Mouse (Mus musculus) lung, postnatal 25 days (tissue): ENCODE results near the gene Trim5.
A peak's percentile ranks its signal among the peaks of the same experiment; 100 is the strongest.
"Not testable (repeated sequence)": the region's sequence is repeated elsewhere in the genome, so short reads cannot be mapped to it uniquely, and the experiment has no call there.

Experiments used
- DNase-seq: peaks from one replicate; pipeline ENCODE4 v3.0.0; 2022; ENCODE audit warnings: low spot score

Trim5 gene

DNA sequence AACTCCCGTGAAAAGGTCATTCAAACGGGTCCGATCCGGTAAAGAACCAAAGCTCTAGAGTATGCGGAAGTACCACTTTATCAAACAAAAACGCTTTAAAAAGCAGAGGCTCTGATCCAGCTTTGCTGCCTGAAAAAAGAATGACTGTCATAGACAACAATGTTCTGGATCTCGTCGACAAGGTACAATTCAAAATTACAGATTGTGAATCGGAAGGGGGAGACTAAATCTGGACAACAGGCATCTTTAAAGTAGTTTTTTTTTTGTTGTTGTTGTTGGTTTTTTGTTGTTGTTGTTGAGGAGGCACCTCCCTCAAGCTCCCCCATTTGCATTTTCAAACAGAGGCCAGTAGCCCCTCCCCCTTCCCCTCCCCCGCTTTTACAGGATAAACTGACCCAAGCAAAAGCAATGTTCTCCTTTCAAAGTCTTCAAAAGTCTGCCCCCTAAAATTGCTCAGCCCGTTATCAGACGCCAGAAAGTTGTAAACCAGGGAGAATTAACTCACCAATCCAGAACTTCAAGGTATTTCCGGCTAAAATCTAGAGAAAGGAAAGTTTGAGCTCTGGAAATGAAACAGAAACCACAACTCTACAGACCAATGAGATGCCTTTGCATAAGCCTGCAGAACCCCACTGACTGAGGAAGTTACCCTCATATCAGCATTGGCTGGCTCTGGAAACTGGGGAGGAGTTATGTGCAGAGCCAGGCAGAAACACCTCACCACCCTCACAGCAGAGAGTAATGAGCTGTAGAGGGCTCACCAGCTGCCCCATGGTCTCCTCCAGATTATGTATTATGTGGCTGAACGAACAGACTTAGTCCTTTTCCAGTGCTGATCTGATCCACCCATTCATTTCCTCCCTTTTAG lies at the start of gene Trim5:
Trim5 (minus strand) TSS at position 519 of the 868 bp plus-strand sequence.
- not testable (repeated sequence) for DNase-seq

DNA sequence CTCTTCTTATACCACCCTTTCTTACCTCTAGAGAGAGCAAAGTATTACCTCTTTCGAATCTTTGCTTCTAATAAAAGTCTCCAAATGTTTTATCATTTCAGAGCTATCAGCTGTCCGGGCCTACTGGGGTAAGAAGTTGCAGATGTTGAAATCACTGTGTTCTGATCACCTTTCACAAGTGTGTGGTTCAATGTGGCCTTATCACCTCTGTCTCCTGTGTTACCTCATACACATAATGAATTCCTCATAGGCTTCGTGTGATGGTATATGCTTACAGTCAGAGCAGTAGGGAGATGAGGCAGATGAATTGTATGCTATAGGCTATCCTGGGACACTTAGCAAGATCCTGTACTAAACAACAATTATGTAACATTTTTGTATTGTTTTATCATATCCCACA lies 47.7 kb upstream of the Trim5 start:
- DNase-seq, result not testable (repeated sequence)

DNA sequence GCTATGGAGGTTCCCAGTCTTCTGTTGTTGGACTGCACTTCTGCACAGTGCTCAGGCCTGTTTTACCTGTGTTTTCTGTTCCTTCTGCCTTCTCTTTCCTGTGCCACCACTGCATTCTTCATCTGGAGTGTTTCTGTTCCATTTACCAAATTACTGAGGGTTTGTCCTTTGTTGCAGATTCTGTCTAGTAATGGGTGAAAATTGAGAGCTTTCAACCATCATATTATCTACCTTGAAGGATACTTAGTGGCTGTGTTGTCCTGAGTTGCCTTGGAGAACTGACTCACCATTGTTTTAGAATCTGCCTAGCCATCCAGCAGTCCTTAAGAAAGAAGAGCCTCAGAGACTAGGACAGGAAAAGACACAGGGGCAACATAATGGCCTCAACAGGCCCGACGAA lies 41.3 kb upstream of the Trim5 start, which contains the start of gene Trim34b:
Trim34b (plus strand) TSS at position 301 of the 400 bp plus-strand sequence.
- not testable (repeated sequence) for DNase-seq

DNA sequence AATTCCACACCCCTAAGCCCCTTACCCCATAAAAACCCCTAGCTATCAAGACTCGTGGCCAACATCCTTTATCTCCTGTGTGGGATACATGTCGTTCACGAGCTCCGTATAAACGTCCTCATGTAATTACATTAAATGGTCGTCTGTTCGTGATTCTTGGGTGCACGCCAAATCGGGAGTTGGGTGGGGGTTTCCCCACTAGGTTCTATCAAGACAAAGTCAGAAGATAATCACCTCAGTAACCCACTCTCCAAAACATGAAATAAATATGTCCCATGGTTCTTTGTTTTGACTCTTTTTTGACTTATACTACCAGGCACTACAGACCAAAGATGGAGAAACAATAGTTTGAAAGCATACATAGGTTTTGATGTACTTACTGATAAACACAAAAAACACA lies 34.1 kb upstream of the Trim5 start:
- no peak for DNase-seq

DNA sequence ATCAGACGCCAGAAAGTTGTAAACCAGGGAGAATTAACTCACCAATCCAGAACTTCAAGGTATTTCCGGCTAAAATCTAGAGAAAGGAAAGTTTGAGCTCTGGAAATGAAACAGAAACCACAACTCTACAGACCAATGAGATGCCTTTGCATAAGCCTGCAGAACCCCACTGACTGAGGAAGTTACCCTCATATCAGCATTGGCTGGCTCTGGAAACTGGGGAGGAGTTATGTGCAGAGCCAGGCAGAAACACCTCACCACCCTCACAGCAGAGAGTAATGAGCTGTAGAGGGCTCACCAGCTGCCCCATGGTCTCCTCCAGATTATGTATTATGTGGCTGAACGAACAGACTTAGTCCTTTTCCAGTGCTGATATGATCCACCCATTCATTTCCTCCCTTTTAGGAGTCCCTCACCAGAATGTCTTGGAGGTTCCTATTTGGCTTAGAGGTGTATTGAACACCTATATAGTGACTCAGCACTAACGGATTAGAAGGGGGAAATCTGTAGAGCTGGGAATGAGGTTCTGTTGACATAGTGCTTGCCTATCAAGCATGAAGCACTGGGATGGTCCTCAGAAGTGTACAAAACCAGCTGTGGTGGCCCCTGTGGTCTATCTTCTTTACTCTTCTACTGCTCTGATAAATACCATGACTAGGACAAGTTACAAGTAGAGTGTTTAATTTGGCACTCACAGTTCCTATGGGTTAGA lies 27.6 kb upstream of the Trim5 start, which contains the start of gene Trim12a:
Trim12a (minus strand) TSS at position 98 of the 712 bp plus-strand sequence.
- not testable (repeated sequence) for DNase-seq

DNA sequence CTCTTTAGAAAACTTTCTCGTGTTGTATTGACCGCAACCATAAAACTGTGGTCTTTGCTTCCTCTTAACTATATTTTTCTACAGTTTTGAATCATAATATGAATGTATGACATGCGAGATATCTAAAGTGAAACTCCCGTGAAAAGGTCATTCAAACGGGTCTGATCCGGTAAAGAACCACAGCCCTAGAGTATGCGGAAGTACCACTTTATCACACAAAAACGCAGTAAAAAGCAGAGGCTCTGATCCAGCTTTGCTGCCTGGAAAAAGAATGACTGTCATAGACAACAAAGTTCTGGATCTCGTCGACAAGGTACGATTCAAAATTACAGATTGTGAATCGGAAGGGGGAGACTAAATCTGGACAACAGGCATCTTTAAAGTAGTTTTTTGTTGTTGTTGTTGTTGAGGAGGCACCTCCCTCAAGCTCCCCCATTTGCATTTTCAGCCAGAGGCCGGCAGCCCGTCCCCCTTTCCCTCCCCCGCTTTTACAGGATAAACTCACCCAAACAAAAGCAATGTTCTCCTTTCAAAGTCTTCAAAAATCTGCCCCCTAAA lies 27.0 kb upstream of the Trim5 start:
- peak; percentile 4 for DNase-seq

DNA sequence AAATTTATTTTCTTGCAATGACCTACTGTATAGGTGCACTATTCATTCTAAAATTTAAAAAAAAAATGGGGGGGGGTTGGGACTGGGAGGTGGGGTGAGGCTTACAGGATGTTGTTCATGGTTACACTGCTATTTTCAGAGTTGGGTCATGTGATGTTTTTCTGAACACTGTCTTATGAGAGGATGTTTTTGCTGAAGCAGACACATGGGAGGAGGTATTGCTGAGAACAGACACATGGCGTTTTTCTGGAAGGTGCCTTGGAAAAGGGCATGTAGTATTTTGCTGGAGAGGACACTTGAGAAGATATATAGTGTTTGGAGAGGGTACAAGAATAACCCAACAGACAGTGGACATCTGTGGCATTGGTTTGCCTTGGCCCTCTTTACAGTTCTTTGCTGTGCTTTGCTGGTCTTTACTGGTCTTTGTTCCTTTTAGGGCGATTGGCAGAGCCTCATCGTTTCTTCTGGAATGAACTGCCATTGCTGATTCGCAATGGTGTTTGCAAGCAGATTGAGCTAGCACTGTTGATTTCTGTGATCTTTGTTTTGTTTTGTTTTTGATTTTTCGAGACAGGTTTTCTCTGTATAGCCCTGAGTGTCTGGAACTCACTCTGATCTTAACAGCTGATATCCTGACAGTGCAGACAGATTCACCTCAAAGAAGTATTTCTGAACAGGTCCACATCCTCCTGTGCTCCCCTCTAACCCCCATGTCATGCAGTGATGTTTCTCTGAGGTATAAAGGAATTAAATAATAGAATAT lies 3.9 kb upstream of the Trim5 start:
- DNase-seq, result peak; percentile 8

DNA sequence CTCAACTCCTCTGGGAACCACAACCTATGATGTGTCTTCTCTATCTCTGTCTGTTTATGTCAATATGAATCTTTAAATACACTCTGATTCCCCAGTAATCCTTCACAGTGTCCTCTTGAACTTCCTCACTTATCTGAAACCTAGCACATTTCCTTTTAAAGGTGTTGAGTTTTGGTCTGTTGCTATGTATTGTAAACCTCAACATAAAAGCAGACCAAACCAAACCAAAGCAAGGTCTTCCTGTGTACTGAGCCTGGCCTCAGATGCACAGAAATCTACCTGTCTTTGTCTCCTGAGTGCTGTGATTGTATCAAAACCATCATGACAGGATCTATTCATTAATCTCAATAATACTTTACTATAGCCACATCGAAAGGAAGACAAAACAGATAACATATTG lies 2.7 kb upstream of the Trim5 start:
- no peak for DNase-seq

DNA sequence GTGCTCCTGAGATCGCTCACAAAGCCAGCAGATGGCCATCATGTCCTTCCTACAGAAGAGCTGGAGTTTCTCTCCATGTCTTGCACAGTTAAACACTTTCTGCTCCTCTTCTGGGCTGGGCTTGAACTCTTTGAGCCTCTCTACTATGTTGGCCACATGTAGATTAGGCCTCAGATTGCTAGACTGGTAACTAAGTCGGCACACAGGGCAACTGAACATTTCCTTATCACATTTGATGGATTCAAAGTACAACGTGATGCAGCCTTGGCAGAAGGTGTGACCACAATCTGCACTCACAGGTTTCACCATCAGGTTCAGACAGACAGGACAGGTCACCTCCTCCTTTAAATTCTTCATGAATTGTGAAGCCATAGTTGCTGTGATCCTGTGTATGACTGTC lies 8.5 kb downstream of the Trim5 start:
- DNase-seq, result not testable (repeated sequence)

DNA sequence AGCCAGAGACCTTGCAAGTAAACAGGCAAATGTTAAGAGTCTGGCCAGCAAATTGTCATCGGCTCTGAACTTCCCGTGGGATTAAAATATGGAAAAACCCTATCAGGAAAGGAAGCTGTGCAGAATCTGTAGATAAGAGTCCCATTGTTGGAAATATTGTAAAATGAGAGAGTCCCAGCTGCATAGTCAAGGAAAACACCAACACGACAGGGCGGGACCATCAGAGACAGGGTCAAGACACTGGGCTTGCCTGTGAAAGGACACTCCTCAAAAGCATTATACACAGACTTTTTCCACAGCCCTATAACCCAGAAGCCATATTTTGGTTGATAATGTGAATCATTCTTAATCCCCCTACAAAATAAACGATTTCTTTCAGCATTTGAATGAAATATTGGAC lies 22.6 kb downstream of the Trim5 start:
- DNase-seq, result not testable (repeated sequence)

DNA sequence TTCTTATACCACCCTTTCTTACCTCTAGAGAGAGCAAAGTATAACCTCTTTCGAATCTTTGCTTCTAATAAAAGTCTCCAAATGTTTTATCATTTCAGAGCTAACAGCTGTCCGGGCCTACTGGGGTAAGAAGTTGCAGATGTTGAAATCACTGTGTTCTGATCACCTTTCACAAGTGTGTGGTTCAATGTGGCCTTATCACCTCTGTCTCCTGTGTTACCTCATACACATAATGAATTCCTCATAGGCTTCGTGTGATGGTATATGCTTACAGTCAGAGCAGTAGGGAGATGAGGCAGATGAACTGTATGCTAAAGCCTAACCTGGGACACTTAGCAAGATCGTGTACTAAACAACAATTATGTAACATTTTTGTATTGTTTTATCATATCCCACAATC lies 27.5 kb downstream of the Trim5 start:
- not testable (repeated sequence) for DNase-seq

DNA sequence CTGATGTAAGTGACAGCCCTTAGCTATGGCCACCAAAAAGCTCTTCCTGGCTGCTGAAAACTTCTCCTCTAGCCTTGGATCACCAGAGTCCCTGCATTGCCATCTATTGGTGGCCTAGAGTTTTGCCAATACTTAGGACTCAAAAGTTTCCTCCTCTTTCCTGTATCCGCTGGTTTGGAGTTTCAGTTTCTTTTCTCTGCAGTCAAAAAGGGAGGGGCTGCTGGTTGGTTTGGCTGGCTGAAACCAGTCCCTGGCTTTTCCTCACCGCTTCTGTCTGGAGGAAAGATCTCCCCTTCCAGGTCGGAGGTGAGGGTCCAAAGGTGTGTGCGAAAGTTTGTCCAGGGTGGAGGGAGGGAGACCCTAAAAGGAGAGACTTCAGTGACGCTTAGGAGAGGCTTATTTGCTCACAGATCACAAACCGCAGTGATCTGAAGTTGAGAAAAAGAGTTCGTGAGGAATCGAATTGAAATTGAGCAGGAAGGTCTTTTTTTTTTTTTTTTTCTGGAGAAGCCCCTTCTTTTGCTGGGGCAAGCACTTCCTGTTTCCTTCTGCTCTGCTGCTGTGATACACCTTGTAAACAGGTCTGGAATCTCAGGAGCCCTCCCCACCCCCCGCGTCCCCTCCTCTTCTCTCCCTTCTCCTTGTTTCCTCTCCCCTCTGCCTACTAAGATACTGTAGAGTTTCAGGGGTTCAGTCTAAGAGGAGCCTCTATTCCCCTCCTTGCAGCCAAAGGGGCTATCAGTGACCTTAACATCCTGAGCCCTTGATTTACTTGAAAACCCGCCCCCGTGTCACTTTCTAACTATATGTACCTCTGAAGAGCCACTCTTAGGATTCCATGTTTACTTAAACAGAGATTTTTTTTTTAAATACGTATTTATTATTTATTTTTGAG lies 43.4 kb downstream of the Trim5 start, which contains the start of gene Trim34a:
Trim34a (plus strand) TSS at position 171 of the 895 bp plus-strand sequence.
- peak; percentile 90 for DNase-seq

DNA sequence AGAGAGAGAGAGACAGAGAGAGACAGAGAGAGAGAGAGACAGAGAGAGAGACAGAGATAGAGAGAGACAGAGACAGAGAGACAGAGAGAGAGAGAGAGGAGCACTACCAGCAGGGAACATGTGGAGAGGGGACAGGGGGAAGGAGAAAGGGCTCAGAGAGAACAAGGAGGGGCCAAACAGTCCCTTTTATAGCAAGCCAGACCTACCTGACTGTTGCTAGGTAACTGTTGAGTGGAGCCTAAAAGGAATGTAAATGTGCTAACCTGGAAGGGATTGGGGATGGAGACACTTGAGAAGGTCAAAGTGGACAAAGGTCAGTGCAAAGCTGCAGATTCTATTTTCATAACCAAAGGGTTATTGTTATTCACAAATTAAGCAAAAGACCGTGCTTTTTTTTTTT lies 44.3 kb downstream of the Trim5 start:
- no peak for DNase-seq

DNA sequence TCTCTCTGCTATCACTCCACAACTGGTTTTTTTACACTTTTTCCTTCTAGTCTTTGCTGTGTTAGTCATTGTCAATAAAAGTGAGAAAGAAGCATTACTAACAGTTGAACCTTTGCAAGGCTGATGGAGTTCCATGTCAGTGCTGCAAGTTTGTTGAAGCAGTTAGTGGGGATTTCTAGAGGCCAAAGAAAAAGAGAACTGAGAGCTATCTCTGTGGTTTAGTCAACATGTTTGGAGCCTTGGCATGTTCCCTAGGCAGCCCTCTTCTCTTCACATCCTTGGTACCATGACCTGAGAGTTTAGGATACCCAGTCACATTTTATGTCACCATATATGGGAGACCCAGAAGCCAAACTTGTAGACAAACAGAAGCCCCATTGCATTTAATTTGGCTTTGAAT lies 47.0 kb downstream of the Trim5 start:
- DNase-seq, result no peak

DNA sequence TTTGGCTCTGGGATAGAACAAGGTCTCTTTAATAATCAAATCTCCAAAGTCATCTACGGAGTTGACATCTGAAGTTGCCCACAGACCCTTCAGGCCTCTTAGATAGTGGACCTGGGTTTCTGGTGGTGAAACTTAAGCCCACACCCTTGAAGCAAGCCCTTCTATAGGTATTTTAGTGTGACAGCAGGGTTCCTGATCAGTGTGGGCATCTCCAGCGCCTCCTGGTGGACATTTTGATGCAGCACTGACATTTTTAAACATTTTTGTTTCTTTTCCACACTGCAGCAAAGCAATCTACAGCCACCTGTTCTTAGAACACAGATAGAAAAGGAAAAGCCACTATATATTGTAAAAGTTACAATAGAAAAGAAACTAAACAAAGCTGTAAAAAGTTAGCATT lies 56.7 kb downstream of the Trim5 start:
- peak; percentile 28 for DNase-seq

DNA sequence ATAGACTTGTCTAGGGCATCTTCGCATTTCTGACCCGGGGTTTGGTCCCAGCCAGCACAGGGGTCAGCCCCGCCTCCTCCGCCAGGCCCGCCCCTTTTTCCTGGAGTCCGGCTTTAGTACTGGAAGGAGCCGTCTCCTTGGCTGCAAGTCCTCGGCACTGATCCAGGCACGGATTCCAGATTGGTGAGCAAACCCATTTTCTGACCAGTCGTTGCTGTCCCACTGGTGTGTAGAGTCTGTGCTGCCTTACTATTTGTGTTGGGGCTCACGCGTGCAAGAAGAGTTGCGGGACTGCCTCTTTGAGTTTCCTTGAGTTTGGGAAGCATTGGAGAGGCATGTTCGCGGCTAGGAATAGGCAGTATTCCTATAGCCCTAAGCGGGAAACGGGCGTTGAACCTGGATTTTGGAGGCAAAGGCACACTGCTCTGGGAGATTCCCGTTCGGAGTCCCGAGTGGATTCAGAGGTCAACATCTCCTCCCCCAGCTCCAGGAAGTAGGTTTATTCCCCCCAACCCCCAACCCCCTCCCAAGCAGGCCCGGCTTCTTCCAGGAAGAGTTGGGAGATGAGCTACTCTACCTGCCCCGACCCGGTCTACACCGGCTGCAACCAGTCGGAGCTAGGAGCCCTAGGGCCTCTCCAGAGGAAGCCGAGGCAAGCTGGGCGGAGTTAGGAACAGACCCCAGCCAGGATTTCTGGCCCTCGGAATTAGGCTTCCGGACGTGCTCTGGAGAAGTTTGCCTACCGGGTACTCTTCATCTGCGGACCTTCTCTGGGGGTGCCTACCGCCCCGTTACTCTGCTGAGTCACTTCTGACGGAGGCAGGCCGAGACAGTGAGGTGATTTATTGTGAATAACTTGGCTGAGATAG lies 69.0 kb downstream of the Trim5 start, which contains the start of gene Trim6:
Trim6 (plus strand) TSS at position 93 of the 869 bp plus-strand sequence.
- DNase-seq, result peak; percentile 85

DNA sequence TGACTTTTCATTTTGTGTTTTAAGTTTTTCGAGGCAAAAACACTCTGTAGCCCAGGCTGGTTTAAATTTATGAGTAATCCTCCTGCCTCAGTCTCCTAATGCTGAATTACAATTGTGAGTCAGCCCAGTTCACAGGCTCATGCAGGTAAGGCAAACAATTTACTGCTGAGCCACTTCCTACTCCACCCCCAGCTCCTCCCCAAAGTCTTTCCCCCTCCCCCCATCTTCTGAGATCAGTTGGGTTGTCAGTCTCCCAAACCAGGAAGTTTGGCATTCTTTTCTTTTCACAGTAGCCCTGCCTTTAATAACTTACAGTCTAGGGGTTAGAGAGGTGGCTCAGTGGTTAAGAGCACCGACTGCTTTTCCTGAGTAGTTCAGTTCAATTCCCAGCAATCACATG lies 70.0 kb downstream of the Trim5 start:
- DNase-seq, result no peak

DNA sequence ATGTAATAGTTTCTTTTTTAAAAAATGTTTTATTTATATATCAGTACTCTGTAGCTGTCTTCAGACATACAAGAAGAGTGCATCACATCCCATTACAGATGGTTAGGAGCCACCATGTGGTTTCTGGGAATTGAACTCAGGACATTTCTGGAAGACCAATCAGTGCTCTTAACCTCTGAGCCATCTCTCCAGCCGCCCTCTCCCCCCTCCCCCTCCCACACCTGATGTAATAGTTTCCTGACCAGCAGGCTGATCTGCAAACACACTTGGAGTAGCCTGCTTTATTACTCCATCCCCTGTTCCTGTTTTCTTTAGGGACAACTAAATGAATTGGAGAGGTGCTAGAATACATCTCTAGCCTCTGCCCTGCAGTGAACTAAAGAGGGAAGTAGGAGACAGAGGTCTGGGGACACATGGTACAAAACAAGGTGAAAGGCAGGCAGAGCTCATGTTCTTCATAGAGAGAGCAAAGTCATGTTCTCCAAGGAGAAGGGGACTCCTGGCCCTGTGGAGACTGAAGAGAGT lies 71.8 kb downstream of the Trim5 start:
- DNase-seq, result no peak
